Mouse (Mus musculus) midbrain, postnatal 0 days (tissue): Measurements from ENCODE around the gene Shpk. TPM values are rescaled to one million over a fixed set of nuclear protein-coding genes. Genes with fewer than 3 reads are reported as not detected.

Experiments
- ATAC-seq: fragments of 200-750 bp; cut with Nextera tagmentation; 2 replicates; pipeline ENCODE4 v1.8.0; 2017; ENCODE audit warnings: moderate number of reproducible peaks, mild to moderate bottlenecking, moderate TSS enrichment, moderate library complexity; ENCODE audit not compliant: low FRiP score
- DNase-seq: peaks from one replicate; pipeline ENCODE4 v3.0.0-alpha.2; 2015; ENCODE audit warnings: low spot score
- H3K27ac ChIP-seq: fragments of 300-500 bp; sonication (generic); 2 replicates; pipeline ENCODE4 v1.5.1; 2014; ENCODE audit warnings: low read depth, mild to moderate bottlenecking, low read length, mixed read lengths
- H3K27me3 ChIP-seq: fragments of 300-500 bp; sonication (generic); 2 replicates; pipeline ENCODE4 v1.6.1; 2014; ENCODE audit warnings: low read length, control low read depth, mixed read lengths; ENCODE audit not compliant: insufficient read depth
- H3K36me3 ChIP-seq: fragments of 300-500 bp; sonication (generic); 2 replicates; pipeline ENCODE4 v1.6.1; 2014; ENCODE audit warnings: low read length, control low read depth, mixed read lengths; ENCODE audit not compliant: insufficient read depth
- H3K4me1 ChIP-seq: fragments of 300-500 bp; sonication (generic); 2 replicates; pipeline ENCODE4 v1.6.1; 2014; ENCODE audit warnings: mild to moderate bottlenecking, control low read depth, antibody characterized with exemption, low read length, mixed read lengths; ENCODE audit not compliant: insufficient read depth
- H3K4me2 ChIP-seq: fragments of 300-500 bp; sonication (generic); 2 replicates; pipeline ENCODE4 v1.6.1; 2014; ENCODE audit warnings: low read depth, mild to moderate bottlenecking, low read length, mixed read lengths; ENCODE audit not compliant: poor library complexity, severe bottlenecking
- H3K4me3 ChIP-seq: fragments of 300-500 bp; sonication (generic); 2 replicates; pipeline ENCODE4 v1.5.1; 2014; ENCODE audit warnings: low read depth, mild to moderate bottlenecking, low read length, moderate library complexity
- H3K9ac ChIP-seq: fragments of 300-500 bp; sonication (generic); replicated peaks from 2 replicates; pipeline ENCODE4 v1.6.1; 2014; ENCODE audit warnings: mild to moderate bottlenecking, low read length, moderate library complexity, mixed read lengths; ENCODE audit not compliant: poor library complexity, severe bottlenecking
- H3K9me3 ChIP-seq: fragments of 300-500 bp; sonication (generic); 2 replicates; pipeline ENCODE4 v1.6.1; 2016; ENCODE audit warnings: low read length, control low read depth
- CTCF ChIP-seq: IDR thresholded peaks from 2 replicates; pipeline ENCODE4 v1.5.1; 2016; ENCODE audit warnings: antibody characterized with exemption, mild to moderate bottlenecking
- WGBS: fragments of 180-500 bp; shearing (Covaris S2); extraction: QIAGEN DNeasy Blood & Tissue Kit; methylation state at CpG from one replicate; pipeline ENCODE4 v1.1.7; 2014; 5-methylcytosine and 5-hydroxymethylcytosine counted together
- polyA plus RNA-seq: library from polyadenylated mRNA; unstranded; fragments of >200 nt; fragmentation: Nextera tagmentation; extraction: Ambion mirVana; gene quantifications from 2 replicates; pipeline ENCODE4 v1.2.1, GENCODE M21; 2015
- total RNA-seq: library from RNA; depleted of rRNA; stranded (reverse); fragments of >200 nt; gene quantifications from 2 replicates; pipeline ENCODE4 v1.2.3, GENCODE M21; 2014

The Shpk gene
- total and polyA plus RNA-seq, 2 experiments from 2014 or later = 2.2 to 2.7 TPM

- H3K4me3 ChIP-seq = no peak overlapping the region
- H3K4me2 ChIP-seq = no peak overlapping the region
- H3K9ac ChIP-seq = no peak overlapping the region
- no peak overlapping the region for H3K27ac ChIP-seq
- H3K9me3 ChIP-seq = no peaks in the 10 kb centered on the region
- H3K27me3 ChIP-seq = no peaks in the 10 kb centered on the region
- H3K36me3 ChIP-seq = no peaks in the 10 kb centered on the region
- DNase-seq (no peak), ATAC-seq (no peak)
- no peak for TF ChIP-seq CTCF
- no peaks in the 10 kb centered on the region for H3K4me1 ChIP-seq
- WGBS = 57% methylated on average over 5 of the region's 5 CpGs
Measured at GRCm38 (mm10) chr11:73222846-73223245, 23.6 kb downstream of the Shpk start.

DNA sequence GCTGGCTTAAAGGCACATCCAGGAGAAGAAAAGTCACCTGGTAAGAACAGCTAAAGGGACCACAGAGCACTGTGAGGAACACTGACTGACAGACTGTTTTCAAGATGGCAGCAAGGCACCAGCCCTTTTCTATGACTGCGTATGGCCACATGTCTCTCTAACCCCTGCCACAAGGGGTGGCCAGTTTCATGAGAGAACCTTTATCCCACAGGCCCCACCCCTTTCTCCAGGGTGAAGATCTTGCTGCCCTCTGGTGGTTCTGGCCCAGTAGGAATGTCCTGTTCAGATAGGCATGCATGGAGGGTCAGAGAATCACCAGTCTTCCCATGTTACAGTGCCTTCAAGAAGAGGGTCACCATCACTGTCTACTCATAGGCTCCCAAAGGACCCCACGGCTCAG is 24.7 kb downstream of the Shpk start:
- Histone ChIP-seq H3K9ac (no peak overlapping the region), H3K9me3 (no peaks in the 10 kb centered on the region), H3K27me3 (no peaks in the 10 kb centered on the region), H3K4me2 (no peak overlapping the region), H3K27ac (no peak overlapping the region), H3K4me3 (no peak overlapping the region), H3K4me1 (no peaks in the 10 kb centered on the region), H3K36me3 (no peaks in the 10 kb centered on the region)
- DNase-seq (no peak), ATAC-seq (no peak)
- 78% methylated on average over 2 of the region's 2 CpGs for WGBS
- peak; percentile 47 for TF ChIP-seq CTCF

- Histone ChIP-seq H3K9ac (no peak overlapping the region), H3K4me1 (no peaks in the 10 kb centered on the region), H3K4me2 (no peak overlapping the region), H3K27me3 (no peaks in the 10 kb centered on the region), H3K4me3 (no peak overlapping the region), H3K27ac (no peak overlapping the region), H3K9me3 (no peaks in the 10 kb centered on the region), H3K36me3 (no peaks in the 10 kb centered on the region)
- TF ChIP-seq CTCF = no peak
- ATAC-seq (no peak), DNase-seq (no peak)
- 88% methylated on average over 6 of the region's 6 CpGs for WGBS
Measured at GRCm38 (mm10) chr11:73225856-73226255, 26.6 kb downstream of the Shpk start.

DNA sequence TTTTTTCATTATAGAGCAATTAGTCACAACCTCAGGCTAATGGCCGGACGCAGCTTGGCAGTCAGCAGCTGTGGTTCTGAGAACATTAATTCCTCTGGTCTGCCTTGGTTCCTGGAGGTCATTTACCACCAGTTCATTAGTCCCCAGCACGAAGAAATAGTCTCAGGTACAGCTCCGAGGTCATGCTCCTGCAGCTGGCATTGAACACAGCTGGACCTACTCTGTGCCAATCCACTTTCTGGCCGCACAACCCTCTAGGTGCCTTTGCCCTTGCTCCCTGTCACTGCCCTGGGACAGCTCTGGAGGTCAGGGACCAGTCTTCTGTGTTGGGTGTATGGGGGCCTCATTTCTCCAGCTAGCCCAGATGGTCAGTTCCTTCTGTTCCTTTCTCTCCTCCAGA is 29.6 kb downstream of the Shpk start:
- Histone ChIP-seq H3K4me1 (no peaks in the 10 kb centered on the region), H3K9ac (no peak overlapping the region), H3K9me3 (no peaks in the 10 kb centered on the region), H3K36me3 (no peaks in the 10 kb centered on the region), H3K27ac (no peak overlapping the region), H3K4me3 (no peak overlapping the region), H3K4me2 (no peak overlapping the region), H3K27me3 (no peaks in the 10 kb centered on the region)
- no peak for ATAC-seq
- no peak for TF ChIP-seq CTCF
- WGBS = 84% methylated on average over 5 of the region's 5 CpGs
- DNase-seq = no peak

DNA sequence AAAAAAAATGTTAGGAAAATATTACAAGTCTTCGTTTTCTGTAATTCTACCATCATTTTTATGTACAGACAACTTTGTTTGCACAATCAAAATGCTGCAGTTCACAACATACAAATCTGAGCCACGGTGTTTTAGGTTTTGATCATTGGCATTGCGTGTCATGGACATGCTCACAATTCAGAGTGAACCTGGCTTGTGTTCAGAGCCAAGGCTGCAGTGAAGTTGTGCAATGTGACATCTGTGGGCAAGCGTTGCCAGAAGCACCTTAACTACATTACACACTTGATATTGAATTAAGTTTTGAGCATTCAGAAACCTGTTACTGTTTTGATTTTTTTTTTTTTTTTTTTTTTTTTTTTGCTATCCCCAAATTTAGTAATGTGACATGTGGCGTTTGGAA is 30.8 kb downstream of the Shpk start:
- Histone ChIP-seq H3K9me3 (no peaks in the 10 kb centered on the region), H3K4me3 (no peak overlapping the region), H3K27me3 (no peaks in the 10 kb centered on the region), H3K27ac (no peak overlapping the region), H3K4me2 (no peak overlapping the region), H3K9ac (no peak overlapping the region), H3K36me3 (no peaks in the 10 kb centered on the region), H3K4me1 (no peaks in the 10 kb centered on the region)
- no peak for TF ChIP-seq CTCF
- WGBS = 86% methylated on average over 5 of the region's 5 CpGs
- no peak for ATAC-seq
- DNase-seq = no peak

DNA sequence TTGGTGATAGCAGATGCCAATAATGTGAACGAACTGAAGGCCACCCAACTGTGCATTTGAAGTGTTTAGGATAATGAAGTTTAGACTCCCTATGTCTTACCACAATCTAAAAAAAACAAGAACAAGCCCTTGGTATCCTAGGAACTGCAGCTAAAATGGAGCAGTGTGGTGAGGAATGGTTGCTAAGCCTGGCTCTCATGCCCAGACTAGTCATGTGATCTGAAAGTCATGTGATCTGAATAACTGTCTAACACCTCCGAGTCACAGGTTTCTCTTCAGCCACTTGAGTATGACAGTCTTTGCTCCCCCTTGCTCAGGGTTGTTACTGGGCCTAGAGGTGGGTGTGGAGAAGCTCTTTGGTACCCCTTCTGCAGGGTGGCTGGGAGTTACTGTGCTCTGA is 33.3 kb downstream of the Shpk start:
- no peak overlapping the region for H3K9ac ChIP-seq
- no peaks in the 10 kb centered on the region for H3K9me3 ChIP-seq
- no peak overlapping the region for H3K27ac ChIP-seq
- ATAC-seq (no peak), DNase-seq (no peak)
- TF ChIP-seq CTCF = no peak
- WGBS = 63% methylated on average over 2 of the region's 2 CpGs
- H3K36me3 ChIP-seq = no peaks in the 10 kb centered on the region
- no peaks in the 10 kb centered on the region for H3K4me1 ChIP-seq
- H3K27me3 ChIP-seq = no peaks in the 10 kb centered on the region
- no peak overlapping the region for H3K4me3 ChIP-seq
- H3K4me2 ChIP-seq = no peak overlapping the region
